Mouse (Mus musculus): ENCODE measurements around the gene Tcte2. TPM values are rescaled to one million over a fixed set of nuclear protein-coding genes. Genes with fewer than 3 reads are reported as not detected.

Tcte2 gene
- total and polyA plus RNA-seq, 3 experiments, result 0.17 TPM; not detected in 2

DNA sequence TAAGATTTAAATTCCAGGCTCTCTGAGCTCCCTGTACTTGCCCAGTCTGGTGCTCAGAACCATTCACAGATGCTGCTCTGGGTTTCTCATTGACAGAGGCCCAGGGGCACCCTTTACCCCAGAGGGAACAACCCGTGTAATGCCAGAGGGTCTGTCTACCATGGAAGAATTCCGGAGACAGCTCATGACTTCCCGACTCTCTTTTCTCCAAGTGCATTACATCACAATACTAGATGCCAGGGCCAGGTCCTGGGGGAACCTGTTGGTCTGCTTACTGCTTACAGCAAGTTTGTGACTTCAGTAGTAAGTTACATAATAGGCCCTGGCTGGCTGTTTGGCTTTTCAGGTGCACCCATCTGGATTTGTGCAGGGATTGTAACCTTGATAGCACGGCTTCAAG, 47.0 kb downstream of the Tcte2 start:
- DNase-seq (ENCODE audit: extremely low read depth), result no peak
- TF ChIP-seq EP300 (IDR thresholded peaks at IDR 0.05; ENCODE audit: low read length) (no peak), HCFC1 (IDR thresholded peaks at IDR 0.05; ENCODE audit: low read depth, low read length) (no peak), ZKSCAN1 (IDR thresholded peaks at IDR 0.05; ENCODE audit: borderline replicate concordance, low read depth, low read length) (no peak), POLR2AphosphoS2 (IDR thresholded peaks at IDR 0.05; ENCODE audit: low read depth, low read length) (no peak), UBTF (IDR thresholded peaks at IDR 0.05; ENCODE audit: low read depth, low read length) (no peak), MAFK (IDR thresholded peaks at IDR 0.05; ENCODE audit: insufficient replicate concordance, low read length) (no peak), RCOR1 (conservative IDR thresholded peaks at IDR 0.05; ENCODE audit: low read depth, low read length) (no peak), TBP (conservative IDR thresholded peaks at IDR 0.05; ENCODE audit: low read depth, low read length) (no peak), USF1 (IDR thresholded peaks at IDR 0.05; ENCODE audit: low read depth, low read length) (no peak)
- dilution Hi-C loops (cut with MboI; ENCODE audit: extremely low pct_ligation_motif_present, extremely low pct_unique_long_range_greater_than_20kb, low sequenced_read_pairs), result no loop called here

DNA sequence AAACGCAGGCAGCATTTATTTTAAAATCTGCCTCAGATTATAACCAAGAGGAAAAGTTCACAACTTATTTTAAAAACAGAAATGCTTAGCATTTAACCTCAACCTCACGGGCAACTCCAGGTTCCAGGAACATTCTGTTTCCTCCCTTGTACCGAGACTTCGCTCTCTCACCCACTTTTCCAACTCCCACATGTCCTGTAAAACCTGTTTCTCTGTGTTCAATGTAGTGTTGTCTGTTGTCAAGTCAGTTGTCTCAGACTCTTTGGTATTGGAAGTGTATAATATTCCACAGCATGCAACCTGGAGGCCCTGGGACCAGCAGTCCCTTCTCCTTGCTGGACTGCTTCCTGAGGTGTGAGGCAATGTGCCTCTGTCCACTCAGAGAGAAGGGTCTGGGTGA, 47.5 kb downstream of the Tcte2 start:
- TF ChIP-seq HCFC1 (IDR thresholded peaks at IDR 0.05; ENCODE audit: low read depth, low read length), result no peak
- TF ChIP-seq SMC3 (IDR thresholded peaks at IDR 0.05; ENCODE audit: low read depth, low read length), result no peak
- no peak for TF ChIP-seq POLR2A (IDR thresholded peaks at IDR 0.05; ENCODE audit: low read depth, low read length)
- Histone ChIP-seq H3K79me2 (replicated peaks; ENCODE audit: control insufficient read depth, extremely low read depth, insufficient read depth, poor library complexity, severe bottlenecking) (no peaks in the 10 kb centered on the region), H3K9ac (ENCODE audit: insufficient read depth, low read depth) (no peak overlapping the region), H3K4me2 (ENCODE audit: insufficient read depth, low read depth, poor library complexity, severe bottlenecking) (no peak overlapping the region), H3K9me3 (replicated peaks; ENCODE audit: low read length) (no peaks in the 10 kb centered on the region), H3K27me3 (replicated peaks) (no peaks in the 10 kb centered on the region), H3K36me3 (replicated peaks in 1 of 2; ENCODE audit: control insufficient read depth in 1 of 2, insufficient read depth in 1 of 2, low read length in 1 of 2) (no peaks in the 10 kb centered on the region), H3K27ac (ENCODE audit: insufficient read depth, low read depth) (no peak overlapping the region), H3K4me1 (ENCODE audit: control insufficient read depth in 1 of 2, insufficient read depth in 2 of 2) (peaks cover 0 to 4% of the 10 kb centered on the region in 2 experiments; a peak in 1 of 4 replicates), H3K4me3 (replicated peaks in 1 of 3; ENCODE audit: low read depth in 2 of 3, low read length in 2 of 3, poor library complexity in 1 of 3) (no peak overlapping the region)
- dilution Hi-C loops (cut with MboI; ENCODE audit: extremely low pct_ligation_motif_present, extremely low pct_unique_long_range_greater_than_20kb, low sequenced_read_pairs) (no loop called here), in situ Hi-C loops (cut with MboI; ENCODE audit: low pct_ligation_motif_present, low pct_unique_long_range_greater_than_20kb, low sequenced_read_pairs) (no loop called here)
- no peak for DNase-seq (ENCODE audit: extremely low read depth)

More for the DNA sequence above, 47.0 kb downstream of the Tcte2 start:
- Histone ChIP-seq H3K79me2 (replicated peaks; ENCODE audit: control insufficient read depth, extremely low read depth, insufficient read depth, poor library complexity, severe bottlenecking) (no peaks in the 10 kb centered on the region), H3K4me3 (replicated peaks in 1 of 3; ENCODE audit: low read depth in 2 of 3, low read length in 2 of 3, poor library complexity in 1 of 3) (no peak overlapping the region), H3K9ac (ENCODE audit: insufficient read depth, low read depth) (no peak overlapping the region), H3K9me3 (replicated peaks; ENCODE audit: low read length) (no peaks in the 10 kb centered on the region), H3K27ac (ENCODE audit: insufficient read depth, low read depth) (no peak overlapping the region), H3K27me3 (replicated peaks) (no peaks in the 10 kb centered on the region), H3K36me3 (replicated peaks in 1 of 2; ENCODE audit: control insufficient read depth in 1 of 2, insufficient read depth in 1 of 2, low read length in 1 of 2) (no peaks in the 10 kb centered on the region), H3K4me1 (ENCODE audit: control insufficient read depth in 1 of 2, insufficient read depth in 2 of 2) (peaks cover 0 to 4% of the 10 kb centered on the region in 2 experiments; a peak in 1 of 4 replicates), H3K4me2 (ENCODE audit: insufficient read depth, low read depth, poor library complexity, severe bottlenecking) (no peak overlapping the region)
- in situ Hi-C loops (cut with MboI; ENCODE audit: low pct_ligation_motif_present, low pct_unique_long_range_greater_than_20kb, low sequenced_read_pairs), result no loop called here

- dilution Hi-C loops (cut with MboI; ENCODE audit: extremely low pct_ligation_motif_present, extremely low pct_unique_long_range_greater_than_20kb, low sequenced_read_pairs) (no loop called here), in situ Hi-C loops (cut with MboI; ENCODE audit: low pct_ligation_motif_present, low pct_unique_long_range_greater_than_20kb, low sequenced_read_pairs) (no loop called here)
- no peak overlapping the region for H3K27ac ChIP-seq (ENCODE audit: insufficient read depth, low read depth)
- H3K9me3 ChIP-seq (replicated peaks; ENCODE audit: low read length), result no peaks in the 10 kb centered on the region
- H3K36me3 ChIP-seq (replicated peaks in 1 of 2; ENCODE audit: control insufficient read depth in 1 of 2, insufficient read depth in 1 of 2, low read length in 1 of 2), result no peaks in the 10 kb centered on the region
- H3K4me1 ChIP-seq (ENCODE audit: control insufficient read depth in 1 of 2, insufficient read depth in 2 of 2), result peaks cover 0 to 4% of the 10 kb centered on the region in 2 experiments; a peak in 1 of 4 replicates
- no peak overlapping the region for H3K9ac ChIP-seq (ENCODE audit: insufficient read depth, low read depth)
- DNase-seq (ENCODE audit: extremely low read depth), result no peak
- no peak for TF ChIP-seq MAX (IDR thresholded peaks at IDR 0.05; ENCODE audit: low read length)
- TF ChIP-seq POLR2A (IDR thresholded peaks at IDR 0.05; ENCODE audit: low read depth, low read length), result no peak
- no peak for TF ChIP-seq RCOR1 (conservative IDR thresholded peaks at IDR 0.05; ENCODE audit: low read depth, low read length)
- TF ChIP-seq USF1 (IDR thresholded peaks at IDR 0.05; ENCODE audit: low read depth, low read length), result no peak
- no peak for TF ChIP-seq MEF2A (IDR thresholded peaks at IDR 0.05; ENCODE audit: borderline replicate concordance, low read depth, low read length)
- no peak for TF ChIP-seq SMC3 (IDR thresholded peaks at IDR 0.05; ENCODE audit: low read depth, low read length)
- TF ChIP-seq USF2 (conservative IDR thresholded peaks at IDR 0.05; ENCODE audit: low read depth, low read length), result no peak
- no peak for TF ChIP-seq MAZ (IDR thresholded peaks at IDR 0.05; ENCODE audit: low read depth, low read length)
- TF ChIP-seq CTCF (conservative IDR thresholded peaks at IDR 0.05 in 1 of 2, IDR thresholded peaks at IDR 0.05 in 1 of 2; ENCODE audit: low read depth in 2 of 2, low read length in 2 of 2), result no peak
- no peak for TF ChIP-seq ZKSCAN1 (IDR thresholded peaks at IDR 0.05; ENCODE audit: borderline replicate concordance, low read depth, low read length)
- no peak for TF ChIP-seq MYC (IDR thresholded peaks at IDR 0.05; ENCODE audit: low read depth, low read length)
- TF ChIP-seq PAX5 (IDR thresholded peaks at IDR 0.05; ENCODE audit: low read length), result no peak
- no peak for TF ChIP-seq CHD2 (IDR thresholded peaks at IDR 0.05; ENCODE audit: low read length)
- H3K27me3 ChIP-seq (replicated peaks), result no peaks in the 10 kb centered on the region
- no peak overlapping the region for H3K4me3 ChIP-seq (replicated peaks in 1 of 3; ENCODE audit: low read depth in 2 of 3, low read length in 2 of 3, poor library complexity in 1 of 3)
- H3K79me2 ChIP-seq (replicated peaks; ENCODE audit: control insufficient read depth, extremely low read depth, insufficient read depth, poor library complexity, severe bottlenecking), result no peaks in the 10 kb centered on the region
- no peak overlapping the region for H3K4me2 ChIP-seq (ENCODE audit: insufficient read depth, low read depth, poor library complexity, severe bottlenecking)
Observed at GRCm38 (mm10) chr17:13712518-13712917, 49.1 kb downstream of the Tcte2 start.

All from CH12.LX (cell line).